Mouse (Mus musculus) bone marrow, adult 2 months (tissue): ENCODE measurements around the gene Map2k7. TPM values are rescaled to one million over a fixed set of nuclear protein-coding genes. Genes with fewer than 3 reads are reported as not detected.

Source experiments
- H3K27ac ChIP-seq: fragments of 200-500 bp; 2 replicates; pipeline ENCODE4 v1.5.1; 2012; ENCODE audit warnings: low read depth, mild to moderate bottlenecking, control low read depth, inconsistent platforms, low read length; ENCODE audit not compliant: control insufficient read depth, poor library complexity, insufficient read depth
- H3K4me1 ChIP-seq: fragments of 200-500 bp; 2 replicates; pipeline ENCODE4 v1.6.1; 2011; ENCODE audit warnings: low read length; ENCODE audit not compliant: control insufficient read depth, insufficient read depth
- H3K4me3 ChIP-seq: fragments of 200-500 bp; replicated peaks from 2 replicates; pipeline ENCODE3; 2011; ENCODE audit warnings: mild to moderate bottlenecking, low read depth, low read length, control low read depth; ENCODE audit not compliant: control insufficient read depth
- CTCF ChIP-seq: fragments of 200-500 bp; IDR thresholded peaks from 2 replicates; pipeline ENCODE4 v1.5.1; 2011; ENCODE audit warnings: low read length, control low read depth; ENCODE audit not compliant: control insufficient read depth, insufficient read depth
- POLR2A ChIP-seq: fragments of 200-500 bp; IDR thresholded peaks from 2 replicates; pipeline ENCODE4 v1.6.1; 2011; ENCODE audit warnings: low read depth, mild to moderate bottlenecking, control low read depth, low read length, borderline replicate concordance; ENCODE audit not compliant: control insufficient read depth
- WGBS: fragments of 180-500 bp; shearing (Covaris S2); methylation state at CpG from one replicate; pipeline ENCODE4 v1.1.7; 2018; 5-methylcytosine and 5-hydroxymethylcytosine counted together
- polyA plus RNA-seq: library from polyadenylated mRNA; stranded (reverse); fragments of >200 nt; gene quantifications from 2 replicates; pipeline ENCODE4 v1.2.4, GENCODE M21; 2011; ENCODE audit warnings: low replicate concordance; ENCODE audit not compliant: missing spikeins, insufficient read depth, insufficient read length

Gene Map2k7
- polyA plus RNA-seq, 1 experiment, result 88.3 TPM

DNA sequence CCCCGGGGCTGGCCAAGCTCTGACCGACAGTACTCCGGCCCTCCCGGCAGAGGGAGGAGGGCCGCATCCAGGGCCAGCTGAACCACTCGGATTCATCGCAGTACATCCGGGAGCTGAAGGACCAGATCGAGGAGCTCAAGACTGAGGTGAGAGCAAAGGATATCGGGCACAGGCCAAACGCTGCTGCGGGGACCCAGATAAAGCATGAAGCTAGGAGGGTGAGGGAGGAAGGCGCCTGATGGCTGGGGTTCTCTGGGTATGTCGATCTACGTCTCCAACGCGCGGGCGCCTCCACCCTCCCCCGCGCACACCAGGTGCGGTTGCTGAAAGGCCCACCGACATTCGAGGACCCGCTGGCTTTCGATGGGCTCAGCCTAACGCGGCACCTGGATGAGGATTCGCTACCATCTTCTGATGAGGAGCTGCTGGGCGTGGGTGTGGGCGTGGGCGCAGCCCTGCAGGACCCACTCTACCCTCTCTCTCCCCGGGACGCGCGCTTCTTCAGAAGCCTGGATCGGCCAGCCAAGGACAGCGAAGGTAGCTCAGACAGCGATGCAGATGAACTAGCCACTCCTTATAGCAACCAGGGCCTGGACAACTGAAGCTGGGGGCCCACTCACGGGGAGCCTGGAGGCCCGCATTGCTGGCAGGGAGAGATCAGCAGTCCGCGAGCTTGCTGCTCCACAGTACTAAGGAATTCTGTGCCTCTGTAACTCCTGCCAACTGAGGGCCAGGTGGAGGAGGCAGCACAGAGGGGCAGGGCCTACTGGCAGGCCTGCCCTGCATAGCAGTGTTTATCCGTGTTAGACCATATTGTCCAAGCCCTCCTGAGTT, 32.1 kb upstream of the Map2k7 start:
- TF ChIP-seq CTCF, result no peak
- no peak for TF ChIP-seq POLR2A
- Histone ChIP-seq H3K4me3 (no peak overlapping the region), H3K4me1 (peaks cover 1% of the 10 kb centered on the region; the same call in 1 of the 2 replicates), H3K27ac (no peak overlapping the region)
- 81% methylated on average over 44 of the region's 44 CpGs for WGBS

- no peak for TF ChIP-seq POLR2A
- no peak for TF ChIP-seq CTCF
- H3K27ac ChIP-seq, result no peak overlapping the region
- H3K4me1 ChIP-seq, result no peaks in the 10 kb centered on the region; the same call in 1 of the 2 replicates
- H3K4me3 ChIP-seq, result no peak overlapping the region
- 87% methylated on average over 2 of the region's 2 CpGs for WGBS
Observed at GRCm38 (mm10) chr8:4207016-4207350, 31.6 kb upstream of the Map2k7 start.

- Histone ChIP-seq H3K4me3 (no peak overlapping the region), H3K4me1 (peaks cover 3% of the 10 kb centered on the region; the same call in 1 of the 2 replicates), H3K27ac (no peak overlapping the region)
- 73% methylated on average over 6 of the region's 6 CpGs for WGBS
- TF ChIP-seq POLR2A (no peak), CTCF (no peak)
Observed at GRCm38 (mm10) chr8:4211097-4211496, 27.4 kb upstream of the Map2k7 start.

- Histone ChIP-seq H3K27ac (no peak overlapping the region), H3K4me3 (no peak overlapping the region), H3K4me1 (peaks cover 3% of the 10 kb centered on the region)
- under 1% methylated on average over 25 of the region's 25 CpGs for WGBS
- TF ChIP-seq CTCF (no peak), POLR2A (no peak)
Observed at GRCm38 (mm10) chr8:4212809-4213209, 25.7 kb upstream of the Map2k7 start.

- Histone ChIP-seq H3K27ac (no peak overlapping the region), H3K4me1 (peaks cover 3% of the 10 kb centered on the region), H3K4me3 (peak overlapping the region; percentile 27)
- TF ChIP-seq CTCF, result no peak
- TF ChIP-seq POLR2A, result no peak
- WGBS, result under 1% methylated on average over 18 of the region's 18 CpGs
Observed at GRCm38 (mm10) chr8:4213210-4214005, 25.1 kb upstream of the Map2k7 start.

- WGBS, result 1% methylated on average over 33 of the region's 33 CpGs
- no peak for TF ChIP-seq CTCF
- no peak for TF ChIP-seq POLR2A
- Histone ChIP-seq H3K4me1 (peaks cover 3% of the 10 kb centered on the region), H3K27ac (no peak overlapping the region), H3K4me3 (peak overlapping the region; percentile 27)
Observed at GRCm38 (mm10) chr8:4214006-4214980, 24.2 kb upstream of the Map2k7 start.

DNA sequence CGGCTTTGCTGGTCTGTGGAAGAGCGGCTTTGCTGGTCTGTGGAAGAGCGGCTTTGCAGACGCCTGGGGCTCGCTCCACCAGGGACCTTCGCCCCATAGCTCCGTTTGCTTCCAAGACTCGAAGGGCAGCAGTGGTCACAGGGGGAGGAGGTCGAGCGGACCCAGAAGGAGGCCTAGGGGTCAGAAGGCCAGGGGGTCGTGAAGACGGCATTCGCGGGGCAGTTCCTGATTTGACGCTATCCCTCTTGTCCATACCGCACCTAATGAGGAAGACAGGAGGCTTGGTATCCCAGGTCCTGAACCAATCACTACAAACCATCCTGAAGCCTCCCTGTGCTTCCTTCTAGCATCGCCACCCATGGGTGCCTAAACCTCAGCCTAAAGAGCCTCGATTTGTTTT, 22.2 kb upstream of the Map2k7 start:
- TF ChIP-seq POLR2A, result no peak
- no peak for TF ChIP-seq CTCF
- 33% methylated on average over 18 of the region's 18 CpGs for WGBS
- Histone ChIP-seq H3K4me3 (no peak overlapping the region), H3K4me1 (peaks cover 3% of the 10 kb centered on the region), H3K27ac (no peak overlapping the region)
